Mouse (Mus musculus): ENCODE data around the gene Dnajb2. TPM values are rescaled to one million over a fixed set of nuclear protein-coding genes. Genes with fewer than 3 reads are reported as not detected.

The Dnajb2 gene
- polyA plus RNA-seq, 1 experiment from 2014 or later: 34.5 TPM

GRCm38 (mm10) chr1:75277195-75278188 is 41.3 kb downstream of the Dnajb2 start:
- Histone ChIP-seq H3K9ac (no peak overlapping the region), H3K4me1 (replicated peaks) (no peaks in the 10 kb centered on the region), H3K27me3 (replicated peaks) (peaks cover 45% of the 10 kb centered on the region)

GRCm38 (mm10) chr1:75278228-75278627 is 42.0 kb downstream of the Dnajb2 start, which contains the start of gene Resp18:
TSS of gene Resp18 (minus strand) at chr1:75278415.
- H3K4me3 ChIP-seq: no peak within 1 kb of the TSS
- no peaks in the 10 kb centered on the region for H3K4me1 ChIP-seq (replicated peaks)
- no peak for ATAC-seq (ENCODE audit: insufficient number of reproducible peaks, low FRiP score)
- WGBS: 6% methylated on average over 13 of the region's 13 CpGs
- peaks cover 6% of the 10 kb centered on the region for H3K9me3 ChIP-seq (replicated peaks)
- no peak within 1 kb of the TSS for H3K9ac ChIP-seq
- no peak within 1 kb of the TSS for H3K27ac ChIP-seq (ENCODE audit: poor library complexity, severe bottlenecking)
- peaks cover 44% of the 10 kb centered on the region for H3K27me3 ChIP-seq (replicated peaks)
- no peaks in the 10 kb centered on the region for H3K36me3 ChIP-seq
- H3K4me2 ChIP-seq: no peak within 1 kb of the TSS

More at GRCm38 (mm10) chr1:75277195-75278188, 41.3 kb downstream of the Dnajb2 start:
- H3K9me3 ChIP-seq (replicated peaks): peaks cover 6% of the 10 kb centered on the region
- H3K36me3 ChIP-seq: no peaks in the 10 kb centered on the region
- no peak overlapping the region for H3K4me3 ChIP-seq
- H3K27ac ChIP-seq (ENCODE audit: poor library complexity, severe bottlenecking): no peak overlapping the region
- WGBS: 7% methylated on average over 23 of the region's 23 CpGs
- no peak for ATAC-seq (ENCODE audit: insufficient number of reproducible peaks, low FRiP score)
- H3K4me2 ChIP-seq: no peak overlapping the region

- H3K9me3 ChIP-seq (replicated peaks): peaks cover 6% of the 10 kb centered on the region
- no peak overlapping the region for H3K9ac ChIP-seq
- H3K4me1 ChIP-seq (replicated peaks): no peaks in the 10 kb centered on the region
- H3K27ac ChIP-seq (ENCODE audit: poor library complexity, severe bottlenecking): no peak overlapping the region
- ATAC-seq (ENCODE audit: insufficient number of reproducible peaks, low FRiP score): no peak
- no peak overlapping the region for H3K4me3 ChIP-seq
- H3K4me2 ChIP-seq: no peak overlapping the region
- H3K27me3 ChIP-seq (replicated peaks): peaks cover 19% of the 10 kb centered on the region
- WGBS: 70% methylated on average over 5 of the region's 5 CpGs
- H3K36me3 ChIP-seq: no peaks in the 10 kb centered on the region
Observed at GRCm38 (mm10) chr1:75283017-75283416, 46.8 kb downstream of the Dnajb2 start.

- Histone ChIP-seq H3K27ac (ENCODE audit: poor library complexity, severe bottlenecking) (no peak overlapping the region), H3K9me3 (replicated peaks) (peaks cover 6% of the 10 kb centered on the region), H3K9ac (no peak overlapping the region), H3K4me1 (replicated peaks) (no peaks in the 10 kb centered on the region), H3K4me2 (no peak overlapping the region), H3K4me3 (no peak overlapping the region), H3K36me3 (no peaks in the 10 kb centered on the region), H3K27me3 (replicated peaks) (0 out of 2 replicates have a peak, but pooled peaks cover 14% of the 10 kb centered on the region)
- WGBS: 76% methylated on average over 7 of the region's 7 CpGs
- no peak for ATAC-seq (ENCODE audit: insufficient number of reproducible peaks, low FRiP score)
Observed at GRCm38 (mm10) chr1:75284911-75285310, 48.7 kb downstream of the Dnajb2 start.

DNA sequence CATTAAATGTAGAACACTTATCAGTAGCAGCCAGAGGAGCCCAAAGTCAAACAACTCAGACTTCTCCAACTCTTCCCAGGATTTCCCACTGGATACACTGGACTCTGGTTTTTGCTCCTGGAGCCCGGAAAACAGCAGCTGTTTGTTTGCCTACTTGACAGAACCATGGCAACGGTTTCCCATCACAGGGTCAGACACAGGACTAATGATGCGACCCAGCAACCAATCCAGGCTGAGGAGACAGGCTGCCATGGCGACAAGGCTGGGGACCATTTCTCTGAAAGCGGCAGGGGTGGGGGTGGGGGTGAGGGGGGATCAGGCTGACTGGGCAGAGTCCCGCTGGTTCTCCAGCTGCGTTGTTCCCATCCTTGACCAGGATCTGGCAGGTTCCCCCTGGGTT is 53.2 kb downstream of the Dnajb2 start:
- Histone ChIP-seq H3K4me3 (no peak overlapping the region), H3K27me3 (replicated peaks) (0 out of 2 replicates have a peak, but pooled peaks cover 10% of the 10 kb centered on the region), H3K27ac (ENCODE audit: poor library complexity, severe bottlenecking) (no peak overlapping the region), H3K36me3 (no peaks in the 10 kb centered on the region), H3K9me3 (replicated peaks) (no peaks in the 10 kb centered on the region; the same call in 1 of the 2 replicates), H3K4me1 (replicated peaks) (peaks cover 22% of the 10 kb centered on the region), H3K9ac (no peak overlapping the region), H3K4me2 (no peak overlapping the region)
- no peak for ATAC-seq (ENCODE audit: insufficient number of reproducible peaks, low FRiP score)
- 20% methylated on average over 7 of the region's 7 CpGs for WGBS

GRCm38 (mm10) chr1:75289888-75290431 is 53.8 kb downstream of the Dnajb2 start:
- no peak for ATAC-seq (ENCODE audit: insufficient number of reproducible peaks, low FRiP score)
- H3K4me3 ChIP-seq: no peak overlapping the region
- H3K27ac ChIP-seq (ENCODE audit: poor library complexity, severe bottlenecking): no peak overlapping the region
- no peaks in the 10 kb centered on the region for H3K9me3 ChIP-seq (replicated peaks)
- 60% methylated on average over 8 of the region's 8 CpGs for WGBS
- H3K4me2 ChIP-seq: no peak overlapping the region
- H3K36me3 ChIP-seq: no peaks in the 10 kb centered on the region
- H3K4me1 ChIP-seq (replicated peaks): peaks cover 22% of the 10 kb centered on the region
- H3K27me3 ChIP-seq (replicated peaks): 0 out of 2 replicates have a peak, but pooled peaks cover 10% of the 10 kb centered on the region
- H3K9ac ChIP-seq: no peak overlapping the region

GRCm38 (mm10) chr1:75290582-75290981 is 54.4 kb downstream of the Dnajb2 start:
- H3K4me3 ChIP-seq: no peak overlapping the region
- H3K9me3 ChIP-seq (replicated peaks): no peaks in the 10 kb centered on the region

GRCm38 (mm10) chr1:75291321-75291720 is 55.1 kb downstream of the Dnajb2 start:
- Histone ChIP-seq H3K9ac (no peak overlapping the region), H3K27ac (ENCODE audit: poor library complexity, severe bottlenecking) (no peak overlapping the region), H3K27me3 (replicated peaks) (0 out of 2 replicates have a peak, but pooled peaks cover 10% of the 10 kb centered on the region), H3K9me3 (replicated peaks) (no peaks in the 10 kb centered on the region), H3K4me1 (replicated peaks) (peaks cover 22% of the 10 kb centered on the region), H3K4me3 (no peak overlapping the region), H3K36me3 (no peaks in the 10 kb centered on the region), H3K4me2 (no peak overlapping the region)
- ATAC-seq (ENCODE audit: insufficient number of reproducible peaks, low FRiP score): no peak
- 80% methylated on average over 8 of the region's 8 CpGs for WGBS

More at GRCm38 (mm10) chr1:75290582-75290981, 54.4 kb downstream of the Dnajb2 start:
- Histone ChIP-seq H3K36me3 (no peaks in the 10 kb centered on the region), H3K9ac (no peak overlapping the region), H3K4me1 (replicated peaks) (peaks cover 22% of the 10 kb centered on the region), H3K27ac (ENCODE audit: poor library complexity, severe bottlenecking) (no peak overlapping the region), H3K27me3 (replicated peaks) (0 out of 2 replicates have a peak, but pooled peaks cover 10% of the 10 kb centered on the region), H3K4me2 (no peak overlapping the region)
- no peak for ATAC-seq (ENCODE audit: insufficient number of reproducible peaks, low FRiP score)

DNA sequence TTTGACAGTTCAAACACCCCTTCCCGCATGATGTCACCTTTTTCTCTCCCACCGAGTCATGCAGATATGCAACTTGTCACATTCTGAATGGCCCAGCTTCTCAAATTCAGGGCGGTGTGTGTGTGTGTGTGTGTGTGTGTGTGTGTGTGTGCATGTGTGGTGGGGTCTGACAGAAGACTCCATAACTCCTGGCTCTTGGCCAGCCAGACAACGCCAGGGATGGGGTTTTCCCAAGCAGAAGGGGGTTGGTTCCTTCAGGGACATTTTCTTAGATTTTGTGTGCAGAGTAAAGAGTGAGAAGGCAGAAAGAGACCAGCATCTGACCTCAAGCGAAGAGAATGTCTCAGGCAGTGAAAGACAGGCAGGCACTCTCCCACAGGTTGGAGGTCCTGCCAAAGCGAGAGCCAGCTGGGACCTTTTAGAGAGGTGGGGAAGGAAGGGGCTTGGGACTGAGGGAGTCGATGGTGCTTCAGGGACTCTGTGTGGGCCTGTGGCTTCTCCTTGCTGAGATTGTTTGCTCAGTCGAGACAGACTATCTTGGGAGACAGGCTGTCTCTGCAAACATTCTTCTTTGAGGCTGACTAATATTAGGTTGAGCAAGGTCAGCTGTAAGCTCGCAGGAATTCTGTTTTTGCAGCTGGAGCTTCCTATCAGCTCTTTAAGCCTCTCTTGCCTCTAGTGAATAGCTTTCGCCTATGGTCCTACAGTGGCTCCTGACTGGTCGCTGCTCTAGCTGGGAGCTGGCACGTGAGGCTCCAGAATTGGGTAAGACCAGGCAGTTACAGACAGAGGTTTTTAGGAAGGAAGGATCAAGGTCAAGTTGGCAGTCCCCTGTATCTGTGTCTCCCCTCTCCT is 56.5 kb downstream of the Dnajb2 start:
- Histone ChIP-seq H3K4me2 (peak overlapping the region; percentile 25; the same call in 1 of the 2 replicates), H3K9ac (no peak overlapping the region), H3K4me1 (replicated peaks) (peaks cover 22% of the 10 kb centered on the region), H3K27ac (ENCODE audit: poor library complexity, severe bottlenecking) (peak overlapping the region; percentile 46), H3K36me3 (no peaks in the 10 kb centered on the region), H3K9me3 (replicated peaks) (no peaks in the 10 kb centered on the region), H3K27me3 (replicated peaks) (0 out of 2 replicates have a peak, but pooled peaks cover 10% of the 10 kb centered on the region), H3K4me3 (no peak overlapping the region)
- peak; percentile 53; the same call in 1 of the 2 replicates for ATAC-seq (ENCODE audit: insufficient number of reproducible peaks, low FRiP score)
- whole genome bisulfite sequencing: 23% methylated on average over 12 of the region's 12 CpGs

DNA sequence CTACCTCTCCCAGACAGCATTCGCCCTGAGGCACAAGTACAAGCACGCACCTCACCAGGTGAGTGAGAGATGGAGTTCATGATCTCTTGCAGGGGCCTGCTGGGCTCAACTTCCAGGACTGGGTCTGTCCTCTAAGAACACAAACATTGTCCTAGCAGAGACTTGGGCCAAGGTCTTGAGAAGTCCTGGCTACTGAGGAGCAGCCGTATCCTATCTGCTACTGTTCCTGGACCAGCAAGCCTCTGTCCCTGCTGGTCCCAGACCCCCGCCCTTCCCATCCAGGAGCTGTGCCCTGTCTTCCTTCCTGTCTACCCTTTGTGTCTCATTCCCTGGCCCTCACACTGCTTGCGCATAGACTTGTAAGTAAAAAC is 57.1 kb downstream of the Dnajb2 start:
- Histone ChIP-seq H3K27me3 (replicated peaks) (0 out of 2 replicates have a peak, but pooled peaks cover 5% of the 10 kb centered on the region), H3K36me3 (no peaks in the 10 kb centered on the region), H3K4me3 (no peak overlapping the region), H3K4me1 (replicated peaks) (peaks cover 22% of the 10 kb centered on the region), H3K9ac (no peak overlapping the region), H3K9me3 (replicated peaks) (no peaks in the 10 kb centered on the region), H3K27ac (ENCODE audit: poor library complexity, severe bottlenecking) (peak overlapping the region; percentile 46; the same call in 1 of the 2 replicates), H3K4me2 (no peak overlapping the region)
- WGBS: 70% methylated on average over 5 of the region's 5 CpGs
- no peak for ATAC-seq (ENCODE audit: insufficient number of reproducible peaks, low FRiP score)

Measured in heart, embryonic 12.5 days (tissue).